Mouse (Mus musculus) forebrain, embryonic 12.5 days (tissue): ENCODE data around the gene Rnf181. TPM values are rescaled to one million over a fixed set of nuclear protein-coding genes. Genes with fewer than 3 reads are reported as not detected.

Experiments
- ATAC-seq: fragments of 200-750 bp; cut with Nextera tagmentation; 2 replicates; pipeline ENCODE4 v1.8.0; 2017; ENCODE audit warnings: moderate TSS enrichment; ENCODE audit not compliant: low FRiP score
- H3K27ac ChIP-seq: fragments of 300-500 bp; sonication (generic); 2 replicates; pipeline ENCODE4 v1.5.1; 2016; ENCODE audit warnings: mild to moderate bottlenecking
- H3K27me3 ChIP-seq: fragments of 300-500 bp; sonication (generic); 2 replicates; pipeline ENCODE4 v1.6.1; 2016; ENCODE audit warnings: mild to moderate bottlenecking
- H3K36me3 ChIP-seq: fragments of 300-500 bp; sonication (generic); replicated peaks from 2 replicates; pipeline ENCODE4 v1.6.1; 2016; ENCODE audit warnings: mild to moderate bottlenecking
- H3K4me1 ChIP-seq: fragments of 300-500 bp; sonication (generic); 2 replicates; pipeline ENCODE4 v1.6.1; 2016
- H3K4me2 ChIP-seq: fragments of 300-500 bp; sonication (generic); 2 replicates; pipeline ENCODE4 v1.6.1; 2016; ENCODE audit warnings: mild to moderate bottlenecking, moderate library complexity
- H3K4me3 ChIP-seq: fragments of 300-500 bp; sonication (generic); replicated peaks from 2 replicates; pipeline ENCODE4 v1.5.1; 2016; ENCODE audit warnings: mild to moderate bottlenecking
- H3K9ac ChIP-seq: fragments of 300-500 bp; sonication (generic); 2 replicates; pipeline ENCODE4 v1.6.1; 2016; ENCODE audit warnings: mild to moderate bottlenecking
- H3K9me3 ChIP-seq: fragments of 300-500 bp; sonication (generic); 2 replicates; pipeline ENCODE4 v1.6.1; 2016
- WGBS: fragments of 180-500 bp; shearing (Covaris S2); methylation state at CpG from one replicate; pipeline ENCODE4 v1.1.7; 2016; 5-methylcytosine and 5-hydroxymethylcytosine counted together
- polyA plus RNA-seq: library from polyadenylated mRNA; unstranded; fragments of >200 nt; fragmentation: Nextera tagmentation; extraction: Ambion mirVana; gene quantifications from 2 replicates; pipeline ENCODE4 v1.2.1, GENCODE M21; 2016

Gene Rnf181
- polyA plus RNA-seq: 97.4 and 97.5 TPM in 2 replicates

GRCm38 (mm10) chr6:72366844-72367443 lies at the start of gene Rnf181:
Gene Rnf181 (minus strand): TSS chr6:72366956.
- Histone ChIP-seq H3K4me3 (no peak within 1 kb of the TSS), H3K36me3 (no peaks in the 10 kb centered on the region), H3K9me3 (no peaks in the 10 kb centered on the region), H3K4me2 (no peak within 1 kb of the TSS), H3K27ac (no peak within 1 kb of the TSS), H3K4me1 (0 out of 2 replicates have a peak, but pooled peaks cover 4% of the 10 kb centered on the region), H3K27me3 (peaks cover 6% of the 10 kb centered on the region; the same call in 1 of the 2 replicates), H3K9ac (no peak within 1 kb of the TSS)
- no peak for ATAC-seq
- WGBS: 78% methylated on average over 4 of the region's 4 CpGs

- no peak for ATAC-seq
- Histone ChIP-seq H3K4me3 (no peak overlapping the region), H3K4me1 (peaks cover 18% of the 10 kb centered on the region), H3K27ac (no peak overlapping the region), H3K4me2 (no peak overlapping the region), H3K36me3 (peaks cover 21% of the 10 kb centered on the region), H3K9ac (no peak overlapping the region), H3K27me3 (no peaks in the 10 kb centered on the region), H3K9me3 (no peaks in the 10 kb centered on the region)
- 89% methylated on average over 7 of the region's 7 CpGs for WGBS
Measured at GRCm38 (mm10) chr6:72415964-72416772, 49.4 kb upstream of the Rnf181 start.

- no peaks in the 10 kb centered on the region for H3K9me3 ChIP-seq
- WGBS: 82% methylated on average over 5 of the region's 5 CpGs
- no peak for ATAC-seq
- H3K27me3 ChIP-seq: 0 out of 2 replicates have a peak, but pooled peaks cover 4% of the 10 kb centered on the region
- peaks cover 21% of the 10 kb centered on the region for H3K36me3 ChIP-seq
- H3K4me3 ChIP-seq: peak overlapping the region; percentile 78
- peaks cover 18% of the 10 kb centered on the region for H3K4me1 ChIP-seq
- H3K27ac ChIP-seq: no peak overlapping the region
- H3K4me2 ChIP-seq: peak overlapping the region; percentile 81
- peak overlapping the region; percentile 83; the same call in 1 of the 2 replicates for H3K9ac ChIP-seq
Measured at GRCm38 (mm10) chr6:72415181-72415580, 48.4 kb upstream of the Rnf181 start.

DNA sequence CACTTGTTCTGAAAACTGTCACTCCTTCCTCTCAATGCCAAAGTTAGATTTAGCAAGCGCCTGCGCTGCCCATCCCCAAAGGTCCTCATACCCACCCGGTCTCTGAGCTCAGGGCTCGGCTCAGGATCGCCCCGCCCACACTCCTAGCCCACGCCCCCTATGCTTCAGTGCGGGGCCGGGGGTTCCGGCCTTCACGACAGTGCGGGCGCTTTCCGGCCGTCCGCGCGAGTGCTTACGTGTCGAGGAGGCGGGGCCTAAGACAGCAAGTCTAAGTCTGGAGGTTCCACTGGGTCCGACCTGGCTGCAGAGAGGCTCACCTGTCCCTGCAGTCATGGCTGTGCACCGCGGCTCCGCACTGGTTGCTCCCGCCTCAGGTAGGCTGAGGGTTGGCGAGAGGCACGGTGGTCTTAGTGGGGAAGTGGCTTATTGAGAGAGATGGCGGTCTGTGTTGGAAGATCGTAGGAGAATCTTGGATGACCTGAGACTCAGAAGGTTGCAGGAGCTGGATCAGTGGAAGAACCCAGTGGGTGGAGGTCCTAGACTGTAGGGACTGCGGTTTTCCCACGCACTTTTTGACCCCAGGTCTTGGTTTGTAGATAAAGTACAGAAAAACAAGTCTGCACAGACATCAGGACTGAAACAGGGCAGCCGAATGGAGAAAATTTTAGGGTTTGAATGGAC lies 47.5 kb upstream of the Rnf181 start, which contains the start of gene Ggcx:
Ggcx (plus strand) TSS at position 233 of the 681 bp plus-strand sequence.
- WGBS: 2% methylated on average over 33 of the region's 33 CpGs
- peak; percentile 97 for ATAC-seq
- Histone ChIP-seq H3K4me3 (peak within 1 kb of the TSS; percentile 78), H3K9me3 (no peaks in the 10 kb centered on the region), H3K27ac (no peak within 1 kb of the TSS), H3K36me3 (peaks cover 16% of the 10 kb centered on the region), H3K27me3 (0 out of 2 replicates have a peak, but pooled peaks cover 4% of the 10 kb centered on the region), H3K4me1 (peaks cover 18% of the 10 kb centered on the region), H3K4me2 (peak within 1 kb of the TSS; percentile 81), H3K9ac (peak within 1 kb of the TSS; percentile 83)

DNA sequence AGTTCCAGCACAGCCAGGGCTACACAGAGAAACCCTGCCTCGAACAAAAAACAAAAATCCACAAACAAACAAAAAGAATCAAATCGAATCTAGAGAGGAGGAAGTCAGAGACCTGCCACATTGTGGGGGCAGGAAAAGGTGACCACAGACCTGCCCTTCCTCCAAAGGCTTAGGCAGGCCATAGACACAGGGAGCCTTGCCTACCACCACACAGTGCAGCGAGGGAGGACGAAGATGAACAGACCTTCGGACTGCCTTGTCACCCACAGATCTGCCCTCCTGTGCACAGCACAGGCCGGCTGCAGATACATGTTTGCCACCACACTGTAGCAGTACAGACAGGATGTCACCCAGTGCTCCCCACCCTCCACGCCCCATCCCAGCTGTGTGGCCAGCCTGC lies 43.8 kb upstream of the Rnf181 start:
- H3K9me3 ChIP-seq: no peaks in the 10 kb centered on the region
- no peak overlapping the region for H3K27ac ChIP-seq
- no peak overlapping the region for H3K9ac ChIP-seq
- H3K4me3 ChIP-seq: no peak overlapping the region
- no peaks in the 10 kb centered on the region for H3K36me3 ChIP-seq
- 0 out of 2 replicates have a peak, but pooled peaks cover 4% of the 10 kb centered on the region for H3K27me3 ChIP-seq
- no peak overlapping the region for H3K4me2 ChIP-seq
- no peak for ATAC-seq
- peaks cover 13% of the 10 kb centered on the region for H3K4me1 ChIP-seq
- WGBS: 89% methylated on average over 7 of the region's 7 CpGs

DNA sequence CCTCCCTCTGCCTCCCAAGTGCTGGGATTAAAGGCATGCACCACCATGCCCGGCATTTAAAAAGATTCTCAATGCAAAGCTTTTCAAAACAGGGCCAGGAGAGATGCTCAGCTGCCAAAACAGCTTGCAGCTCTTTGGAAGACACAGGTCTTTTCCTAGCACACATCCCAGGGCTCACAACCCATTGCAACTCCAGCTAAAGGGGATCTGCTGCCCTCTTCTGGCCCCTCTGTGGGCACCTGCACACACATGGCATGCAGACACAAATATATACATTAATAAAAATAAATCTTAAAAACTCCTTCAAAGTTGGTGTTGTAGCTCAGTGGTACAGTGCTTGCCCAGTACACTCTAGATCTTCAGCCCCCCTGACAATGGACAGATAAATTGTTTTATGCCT lies 43.2 kb upstream of the Rnf181 start:
- H3K4me3 ChIP-seq: no peak overlapping the region
- no peaks in the 10 kb centered on the region for H3K9me3 ChIP-seq
- no peak overlapping the region for H3K27ac ChIP-seq
- 35% methylated on average over 1 of the region's 1 CpGs for WGBS
- H3K27me3 ChIP-seq: 0 out of 2 replicates have a peak, but pooled peaks cover 4% of the 10 kb centered on the region
- peaks cover 10% of the 10 kb centered on the region for H3K4me1 ChIP-seq
- no peak overlapping the region for H3K9ac ChIP-seq
- ATAC-seq: no peak
- H3K36me3 ChIP-seq: no peaks in the 10 kb centered on the region
- H3K4me2 ChIP-seq: no peak overlapping the region

- Histone ChIP-seq H3K4me3 (no peak overlapping the region), H3K27ac (no peak overlapping the region), H3K27me3 (0 out of 2 replicates have a peak, but pooled peaks cover 4% of the 10 kb centered on the region), H3K4me1 (peaks cover 6% of the 10 kb centered on the region), H3K36me3 (no peaks in the 10 kb centered on the region), H3K9me3 (no peaks in the 10 kb centered on the region), H3K4me2 (no peak overlapping the region), H3K9ac (no peak overlapping the region)
- WGBS: 19% methylated on average over 3 of the region's 3 CpGs
- ATAC-seq: no peak
Measured at GRCm38 (mm10) chr6:72409567-72409966, 42.8 kb upstream of the Rnf181 start.

GRCm38 (mm10) chr6:72407119-72407518 lies 40.4 kb upstream of the Rnf181 start:
- Histone ChIP-seq H3K9me3 (no peaks in the 10 kb centered on the region), H3K36me3 (no peaks in the 10 kb centered on the region), H3K4me2 (no peak overlapping the region), H3K27ac (no peak overlapping the region), H3K9ac (no peak overlapping the region), H3K4me1 (no peaks in the 10 kb centered on the region), H3K4me3 (no peak overlapping the region), H3K27me3 (0 out of 2 replicates have a peak, but pooled peaks cover 4% of the 10 kb centered on the region)
- ATAC-seq: peak; percentile 46; the same call in 1 of the 2 replicates
- 3% methylated on average over 5 of the region's 5 CpGs for WGBS

GRCm38 (mm10) chr6:72405356-72405755 lies 38.6 kb upstream of the Rnf181 start:
- no peak overlapping the region for H3K4me2 ChIP-seq
- 84% methylated on average over 7 of the region's 7 CpGs for WGBS
- H3K9me3 ChIP-seq: no peaks in the 10 kb centered on the region
- H3K4me1 ChIP-seq: no peaks in the 10 kb centered on the region
- H3K27me3 ChIP-seq: no peaks in the 10 kb centered on the region
- no peak overlapping the region for H3K9ac ChIP-seq
- H3K27ac ChIP-seq: no peak overlapping the region
- H3K36me3 ChIP-seq: no peaks in the 10 kb centered on the region
- H3K4me3 ChIP-seq: no peak overlapping the region
- ATAC-seq: no peak

GRCm38 (mm10) chr6:72401875-72402274 lies 35.1 kb upstream of the Rnf181 start:
- Histone ChIP-seq H3K4me3 (no peak overlapping the region), H3K36me3 (no peaks in the 10 kb centered on the region), H3K4me2 (no peak overlapping the region), H3K9me3 (no peaks in the 10 kb centered on the region), H3K27ac (no peak overlapping the region), H3K27me3 (no peaks in the 10 kb centered on the region), H3K4me1 (no peaks in the 10 kb centered on the region), H3K9ac (no peak overlapping the region)
- 23% methylated on average over 7 of the region's 7 CpGs for WGBS
- no peak for ATAC-seq

- H3K27me3 ChIP-seq: no peaks in the 10 kb centered on the region
- H3K4me1 ChIP-seq: no peaks in the 10 kb centered on the region
- H3K4me3 ChIP-seq: no peak overlapping the region
- ATAC-seq: no peak
- H3K9me3 ChIP-seq: no peaks in the 10 kb centered on the region
- no peak overlapping the region for H3K9ac ChIP-seq
- H3K27ac ChIP-seq: no peak overlapping the region
- H3K4me2 ChIP-seq: no peak overlapping the region
- WGBS: 68% methylated on average over 2 of the region's 2 CpGs
- no peaks in the 10 kb centered on the region for H3K36me3 ChIP-seq
Measured at GRCm38 (mm10) chr6:72399967-72400366, 33.2 kb upstream of the Rnf181 start.

DNA sequence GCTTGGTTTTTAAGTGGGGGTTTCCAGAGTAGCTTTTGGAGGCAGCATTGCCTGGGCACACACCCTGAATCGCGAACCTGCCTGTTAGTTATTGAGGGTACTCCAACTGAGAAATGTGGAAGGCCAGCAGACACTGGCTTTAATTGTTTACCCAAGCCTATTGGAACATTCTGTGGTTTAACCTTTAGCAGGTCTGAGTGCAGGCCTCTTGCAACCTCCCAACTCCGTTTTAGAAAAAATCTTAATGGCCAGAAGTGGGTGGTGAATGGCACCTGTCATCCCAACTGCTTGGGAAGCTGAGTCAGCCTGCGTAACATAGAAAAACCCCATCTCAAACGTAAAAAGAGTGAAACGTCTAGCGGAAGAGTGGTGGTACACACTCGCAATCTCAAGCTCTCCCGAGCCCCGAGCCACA lies 30.1 kb upstream of the Rnf181 start:
- WGBS: 83% methylated on average over 10 of the region's 10 CpGs
- no peak overlapping the region for H3K9ac ChIP-seq
- no peak for ATAC-seq

More for the DNA sequence above, 30.1 kb upstream of the Rnf181 start:
- Histone ChIP-seq H3K4me1 (no peaks in the 10 kb centered on the region), H3K4me3 (no peak overlapping the region), H3K4me2 (no peak overlapping the region), H3K9me3 (no peaks in the 10 kb centered on the region), H3K27ac (no peak overlapping the region), H3K36me3 (no peaks in the 10 kb centered on the region), H3K27me3 (no peaks in the 10 kb centered on the region)
